Mouse (Mus musculus): ENCODE data around the gene Cacna2d3.

GRCm38 (mm10) chr14:28958131-28959015, 763.3 kb downstream of the Cacna2d3 start:
- TF ChIP-seq CTCF (IDR thresholded peaks at IDR 0.05; ENCODE audit: low read depth), result 0 out of 2 replicates have a peak, but pooled peaks have one; percentile 10
- TF ChIP-seq EP300 (IDR thresholded peaks at IDR 0.05; ENCODE audit: low read depth), result no peak

Measured in liver, postnatal 0 days (tissue).